Mouse (Mus musculus): ENCODE results near the gene Tmem164.

DNA sequence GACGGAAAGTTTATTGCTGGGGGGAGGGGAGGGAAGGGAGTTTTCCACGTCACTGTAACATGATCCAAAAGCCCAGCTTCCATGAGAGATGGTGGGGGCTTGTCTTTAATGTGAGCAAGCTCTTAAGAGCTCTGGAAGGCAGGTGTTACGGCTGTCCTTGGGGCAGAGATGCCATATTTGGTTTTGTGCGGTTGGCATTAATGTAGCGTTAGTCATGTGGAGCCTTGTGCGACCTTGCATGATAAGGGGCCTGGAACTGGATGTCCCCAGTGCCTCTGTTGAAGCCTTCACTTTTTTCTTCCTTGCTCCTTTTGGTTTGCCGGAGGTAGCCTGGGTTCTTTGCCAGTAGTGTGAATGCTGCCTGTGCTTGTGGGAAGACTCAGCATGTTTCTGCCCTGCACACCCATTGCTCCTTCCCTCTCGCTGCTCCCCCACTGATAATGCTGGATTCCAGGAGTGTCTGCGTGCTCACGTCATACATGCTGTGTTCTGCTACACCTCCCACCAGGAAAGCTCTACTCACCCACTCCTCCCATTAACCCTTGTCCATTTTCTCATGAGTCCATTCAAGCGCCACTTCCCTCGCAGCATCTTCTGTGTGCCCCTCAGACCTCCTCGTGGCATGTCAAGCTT, 152.1 kb downstream of the Tmem164 start:
- TF ChIP-seq POLR2A (IDR thresholded peaks at IDR 0.05; ENCODE audit: low read depth, low read length) (no peak), CTCF (IDR thresholded peaks at IDR 0.05; ENCODE audit: extremely low read depth, insufficient read length, insufficient replicate concordance, low read depth, low read length) (no peak)
